Mouse (Mus musculus) erythroblast, embryonic 14.5 days (primary cell): ENCODE results near the gene Klk10. TPM values are rescaled to one million over a fixed set of nuclear protein-coding genes. Genes with fewer than 3 reads are reported as not detected.

ENCODE experiments used
- H3K27me3 ChIP-seq: 2 replicates; pipeline ENCODE4 v1.6.1; 2012; ENCODE audit warnings: inconsistent platforms; ENCODE audit not compliant: control insufficient read depth
- H3K36me3 ChIP-seq: 2 replicates; pipeline ENCODE4 v1.6.1; 2012; ENCODE audit warnings: mild to moderate bottlenecking, inconsistent platforms; ENCODE audit not compliant: control insufficient read depth
- H3K4me1 ChIP-seq: 2 replicates; pipeline ENCODE4 v1.6.1; 2012; ENCODE audit warnings: inconsistent platforms; ENCODE audit not compliant: control insufficient read depth
- H3K4me3 ChIP-seq: replicated peaks from 2 replicates; pipeline ENCODE3; 2012; ENCODE audit warnings: moderate library complexity, mild to moderate bottlenecking, inconsistent platforms
- H3K9me3 ChIP-seq: 2 replicates; pipeline ENCODE4 v1.6.1; 2012; ENCODE audit warnings: low read length, inconsistent platforms, mixed read lengths; ENCODE audit not compliant: control insufficient read depth
- GATA1 ChIP-seq: IDR thresholded peaks from 2 replicates; pipeline ENCODE4 v1.6.1; 2012; ENCODE audit warnings: low read length, inconsistent platforms, mixed read lengths
- TAL1 ChIP-seq: IDR thresholded peaks from 3 replicates; pipeline ENCODE4 v1.6.1; 2012; ENCODE audit warnings: low read length, inconsistent platforms, mixed read lengths
- polyA plus RNA-seq: library from polyadenylated mRNA; stranded (reverse); fragments of >175 nt; gene quantifications from 2 replicates; pipeline ENCODE4 v1.2.3, GENCODE M21; 2012

Klk10 gene
- polyA plus RNA-seq, 1 experiment = not detected

DNA sequence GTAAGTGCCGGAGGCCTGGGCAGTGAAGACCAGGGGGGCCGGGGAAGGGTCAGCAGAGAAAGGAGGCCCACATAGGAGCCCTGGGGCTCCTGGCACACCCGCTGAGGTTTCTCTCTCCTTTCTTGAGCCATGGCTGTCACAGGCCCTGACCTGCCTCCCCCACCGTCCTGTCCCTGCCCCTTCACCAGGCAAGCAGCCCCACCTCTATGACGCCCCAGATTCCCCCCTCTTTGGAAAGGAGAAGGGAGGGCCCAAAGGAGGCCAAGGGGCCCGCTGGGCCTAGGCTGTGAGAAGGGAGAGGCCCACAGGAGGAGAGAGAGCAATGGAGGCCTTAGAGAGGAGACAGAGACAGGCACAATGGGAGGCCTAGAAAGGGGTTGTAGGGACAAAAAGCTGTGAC, 6.0 kb upstream of the Klk10 start:
- Histone ChIP-seq H3K36me3 (no peaks in the 10 kb centered on the region), H3K27me3 (no peaks in the 10 kb centered on the region), H3K9me3 (peaks cover 2% of the 10 kb centered on the region; the same call in 1 of the 2 replicates), H3K4me3 (no peak overlapping the region), H3K4me1 (no peaks in the 10 kb centered on the region)
- no peak for TF ChIP-seq TAL1
- TF ChIP-seq GATA1 = no peak

DNA sequence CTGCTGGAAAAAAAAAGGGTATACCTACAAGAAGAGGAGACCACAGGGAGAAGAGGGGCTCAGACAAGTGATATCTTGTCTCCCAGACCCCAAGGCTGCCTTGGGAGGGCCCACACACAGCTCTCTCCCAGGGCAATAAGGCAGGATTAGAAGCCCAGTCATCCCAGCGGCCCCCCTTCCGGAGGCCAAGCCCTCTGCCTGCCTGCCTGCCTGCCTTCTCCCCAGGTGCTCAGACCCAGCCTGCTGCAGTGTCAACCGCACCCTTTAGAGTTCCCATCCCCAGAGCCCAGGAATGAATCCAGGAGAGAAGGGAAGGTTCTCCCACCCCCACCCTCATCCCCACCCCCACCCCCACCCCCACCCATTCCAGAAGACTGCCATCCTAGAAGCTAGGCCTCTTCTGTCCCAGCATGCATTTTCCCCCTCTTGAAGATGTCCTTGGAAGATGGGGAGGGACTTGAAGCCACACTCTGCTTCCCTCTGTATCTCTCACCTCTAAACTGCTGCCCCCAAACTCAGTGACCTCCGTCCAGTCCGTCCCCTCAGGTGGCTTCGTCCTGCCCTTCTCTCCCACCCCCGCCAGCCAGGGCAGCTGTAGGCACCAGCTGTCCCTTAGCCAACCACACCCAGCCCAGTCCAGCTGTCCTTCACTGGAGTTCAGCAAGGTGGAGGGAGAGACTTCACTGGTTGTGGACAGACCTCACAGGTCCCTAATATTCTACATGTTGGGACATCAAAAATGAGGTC, 5.4 kb upstream of the Klk10 start:
- no peaks in the 10 kb centered on the region for H3K27me3 ChIP-seq
- no peaks in the 10 kb centered on the region for H3K36me3 ChIP-seq
- H3K9me3 ChIP-seq = peaks cover under 1% of the 10 kb centered on the region; the same call in 1 of the 2 replicates
- no peaks in the 10 kb centered on the region for H3K4me1 ChIP-seq
- TF ChIP-seq GATA1 (no peak), TAL1 (no peak)
- no peak overlapping the region for H3K4me3 ChIP-seq

DNA sequence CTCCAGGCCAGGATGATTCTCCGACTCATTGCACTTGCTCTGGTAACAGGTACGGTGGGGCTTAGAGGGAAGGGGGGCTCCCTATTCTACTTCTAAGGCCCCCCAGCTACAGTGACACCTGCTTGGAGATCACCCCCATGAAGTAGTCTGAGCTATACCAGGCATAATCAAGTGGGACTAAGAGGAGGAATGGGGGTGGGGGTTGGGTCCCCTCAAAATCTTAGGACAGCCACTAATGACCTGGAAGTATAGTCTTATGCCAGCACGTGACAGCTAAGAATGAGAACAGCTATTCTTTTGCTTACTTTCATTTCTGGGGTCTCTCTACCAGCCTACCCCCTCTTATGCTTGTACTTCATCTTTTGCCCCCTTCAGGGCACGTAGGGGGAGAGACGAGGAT, 4.3 kb upstream of the Klk10 start:
- TF ChIP-seq GATA1 (no peak), TAL1 (no peak)
- Histone ChIP-seq H3K4me3 (no peak overlapping the region), H3K9me3 (no peaks in the 10 kb centered on the region), H3K36me3 (no peaks in the 10 kb centered on the region), H3K4me1 (no peaks in the 10 kb centered on the region), H3K27me3 (no peaks in the 10 kb centered on the region)

DNA sequence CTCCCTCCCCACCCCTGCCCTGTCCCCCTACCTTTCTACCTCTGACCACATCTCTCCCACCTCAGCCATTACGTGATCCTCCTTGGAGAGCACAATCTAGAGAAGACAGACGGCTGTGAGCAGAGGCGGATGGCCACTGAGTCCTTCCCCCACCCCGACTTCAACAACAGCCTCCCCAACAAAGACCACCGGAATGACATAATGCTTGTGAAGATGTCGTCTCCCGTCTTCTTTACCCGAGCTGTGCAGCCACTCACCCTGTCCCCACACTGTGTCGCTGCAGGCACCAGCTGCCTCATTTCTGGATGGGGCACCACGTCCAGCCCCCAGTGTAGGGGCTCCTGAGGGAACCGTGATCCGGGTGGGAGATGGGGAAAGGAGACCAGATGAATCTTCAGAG, 3.4 kb upstream of the Klk10 start:
- Histone ChIP-seq H3K4me3 (no peak overlapping the region), H3K27me3 (no peaks in the 10 kb centered on the region), H3K9me3 (no peaks in the 10 kb centered on the region), H3K4me1 (no peaks in the 10 kb centered on the region), H3K36me3 (no peaks in the 10 kb centered on the region)
- TF ChIP-seq GATA1 (no peak), TAL1 (no peak)

DNA sequence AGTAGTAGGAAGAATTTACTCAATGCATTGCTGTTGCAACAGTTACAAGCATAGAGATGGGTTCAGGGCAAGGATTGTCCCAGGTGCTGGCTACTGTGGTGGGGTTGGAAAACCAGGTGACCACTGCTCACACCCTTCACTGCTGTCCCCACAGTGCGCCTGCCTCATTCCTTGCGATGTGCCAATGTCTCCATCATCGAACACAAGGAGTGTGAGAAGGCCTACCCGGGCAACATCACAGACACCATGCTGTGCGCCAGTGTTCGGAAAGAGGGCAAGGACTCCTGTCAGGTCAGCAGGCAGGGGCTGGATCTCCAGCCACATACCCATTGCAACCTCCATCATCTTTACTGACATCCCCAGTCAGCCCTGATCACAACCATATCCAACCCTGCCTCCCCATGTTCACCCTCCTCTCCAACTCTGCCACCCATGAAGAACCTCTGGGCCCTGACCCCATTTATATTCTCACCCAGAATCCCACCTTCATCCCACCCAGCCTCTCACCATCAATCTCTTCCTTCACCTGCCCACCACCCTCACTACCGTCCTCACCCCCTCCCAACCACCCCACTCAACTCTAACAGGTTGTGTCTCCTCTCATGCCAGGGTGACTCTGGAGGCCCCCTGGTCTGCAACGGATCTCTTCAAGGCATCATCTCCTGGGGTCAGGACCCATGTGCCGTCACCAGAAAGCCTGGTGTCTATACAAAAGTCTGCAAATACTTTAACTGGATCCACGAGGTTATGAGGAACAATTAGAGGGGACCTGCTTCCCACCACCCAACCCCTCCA, 2.5 kb upstream of the Klk10 start:
- Histone ChIP-seq H3K36me3 (no peaks in the 10 kb centered on the region), H3K9me3 (no peaks in the 10 kb centered on the region), H3K4me3 (no peak overlapping the region), H3K27me3 (peaks cover 2% of the 10 kb centered on the region), H3K4me1 (no peaks in the 10 kb centered on the region)
- TF ChIP-seq TAL1 (no peak), GATA1 (no peak)

DNA sequence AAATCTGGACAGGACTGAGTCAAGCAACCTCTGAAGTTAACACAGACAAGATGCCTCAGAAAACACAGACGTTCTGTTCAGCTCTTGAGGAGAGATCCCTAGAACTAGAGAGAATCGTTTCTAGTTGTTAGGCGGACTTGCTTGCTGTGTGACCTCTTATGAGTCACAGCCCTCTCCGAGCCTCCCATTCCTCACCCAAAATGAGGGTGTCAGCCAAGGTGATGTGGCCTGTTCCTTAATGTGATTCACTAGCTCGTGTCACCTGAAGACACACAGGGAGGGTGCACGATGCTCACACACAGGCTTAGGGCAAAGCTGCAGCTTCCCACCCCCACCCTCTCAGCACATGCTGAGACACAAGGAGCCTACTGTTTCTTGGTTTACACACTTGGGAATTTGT, 594 bp upstream of the Klk10 start:
- no peaks in the 10 kb centered on the region for H3K9me3 ChIP-seq
- no peaks in the 10 kb centered on the region for H3K4me1 ChIP-seq
- no peak for TF ChIP-seq GATA1
- TF ChIP-seq TAL1 = no peak
- no peaks in the 10 kb centered on the region for H3K36me3 ChIP-seq
- no peak overlapping the region for H3K4me3 ChIP-seq
- H3K27me3 ChIP-seq = peaks cover 5% of the 10 kb centered on the region

DNA sequence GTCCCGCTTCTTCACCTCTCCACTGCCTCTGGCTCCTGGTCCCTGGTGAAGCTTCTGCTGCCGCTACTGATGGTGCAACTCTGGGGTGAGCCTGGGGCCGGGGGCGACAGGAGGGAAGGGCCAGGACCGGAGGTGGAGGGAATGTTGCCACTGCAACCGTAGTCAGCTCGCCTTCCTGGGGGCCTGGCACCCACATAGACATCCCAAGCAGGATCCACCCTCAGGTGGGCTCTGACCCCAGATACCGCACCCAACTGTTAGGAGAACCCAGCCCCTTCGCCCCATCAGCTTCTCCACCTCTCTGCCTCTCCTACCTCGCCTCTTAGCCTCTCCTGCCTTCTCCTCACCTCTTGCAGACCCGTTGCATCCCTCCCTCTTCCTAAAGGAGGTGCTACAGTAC, 706 bp downstream of the Klk10 start:
- peaks cover 5% of the 10 kb centered on the region for H3K27me3 ChIP-seq
- H3K36me3 ChIP-seq = no peaks in the 10 kb centered on the region
- no peaks in the 10 kb centered on the region for H3K4me1 ChIP-seq
- no peak for TF ChIP-seq TAL1
- TF ChIP-seq GATA1 = no peak
- no peak overlapping the region for H3K4me3 ChIP-seq
- no peaks in the 10 kb centered on the region for H3K9me3 ChIP-seq

DNA sequence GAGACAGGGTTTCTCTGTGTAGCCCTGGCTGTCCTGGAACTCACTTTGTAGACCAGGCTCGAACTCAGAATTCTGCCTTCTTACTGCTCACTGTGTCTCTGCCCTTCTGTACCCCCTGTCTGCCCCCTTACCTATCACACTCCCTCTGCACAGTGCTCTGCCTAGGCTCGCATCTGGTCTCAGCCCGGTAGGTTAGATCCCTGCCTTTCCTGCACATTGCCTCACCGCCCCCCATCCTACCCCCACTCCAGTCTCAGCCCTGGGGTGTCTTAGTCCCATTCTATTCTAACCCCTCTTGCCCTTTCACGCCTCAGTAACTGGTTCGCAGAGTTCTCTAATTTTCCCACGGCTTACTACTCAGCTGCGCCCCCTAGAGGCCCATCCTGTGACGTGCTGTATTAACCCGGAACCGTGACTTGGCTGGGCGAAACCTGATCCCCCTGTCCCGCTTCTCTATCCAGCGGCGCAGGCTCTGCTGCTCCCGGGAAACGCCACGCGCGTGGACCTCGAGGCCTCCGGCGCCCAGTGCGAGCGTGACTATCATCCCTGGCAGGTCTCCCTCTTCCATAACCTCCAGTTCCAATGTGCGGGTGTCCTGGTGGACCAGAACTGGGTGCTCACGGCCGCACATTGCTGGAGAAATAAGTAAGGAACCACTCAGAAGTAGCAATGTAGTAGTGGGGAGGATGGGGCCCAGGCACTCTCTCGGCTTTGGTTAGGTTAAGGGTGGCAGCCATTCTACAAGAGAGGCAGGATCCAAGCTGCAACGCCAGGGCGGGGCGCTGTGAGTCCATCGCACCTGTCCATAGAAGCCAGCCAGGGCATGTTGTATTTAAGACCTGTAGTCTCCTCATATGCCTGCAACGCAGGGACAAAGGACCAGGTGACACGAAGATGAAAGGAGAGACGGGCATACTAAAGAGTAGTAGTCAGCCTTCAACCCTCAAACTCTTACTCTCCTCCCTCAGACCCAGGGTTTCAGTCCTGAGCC, 1.7 kb downstream of the Klk10 start:
- H3K4me1 ChIP-seq = no peaks in the 10 kb centered on the region
- H3K4me3 ChIP-seq = no peak overlapping the region
- no peaks in the 10 kb centered on the region for H3K36me3 ChIP-seq
- peaks cover 5% of the 10 kb centered on the region for H3K27me3 ChIP-seq
- no peaks in the 10 kb centered on the region for H3K9me3 ChIP-seq
- no peak for TF ChIP-seq GATA1
- TF ChIP-seq TAL1 = no peak
